Mouse (Mus musculus) inflammation-experienced regulatory T-cells (primary cell): ENCODE measurements around the gene Eln. TPM values are rescaled to one million over a fixed set of nuclear protein-coding genes. Genes with fewer than 3 reads are reported as not detected.

Experiments
- polyA plus RNA-seq, 2 experiments: library from polyadenylated mRNA; unstranded; fragments of 100-300 nt; shearing (Covaris generic); gene quantifications; one replicate each; pipeline ENCODE4 v1.2.1; 2017

Gene Eln
- under 1 TPM; 0.19 to 0.37 TPM for polyA plus RNA-seq

DNA sequence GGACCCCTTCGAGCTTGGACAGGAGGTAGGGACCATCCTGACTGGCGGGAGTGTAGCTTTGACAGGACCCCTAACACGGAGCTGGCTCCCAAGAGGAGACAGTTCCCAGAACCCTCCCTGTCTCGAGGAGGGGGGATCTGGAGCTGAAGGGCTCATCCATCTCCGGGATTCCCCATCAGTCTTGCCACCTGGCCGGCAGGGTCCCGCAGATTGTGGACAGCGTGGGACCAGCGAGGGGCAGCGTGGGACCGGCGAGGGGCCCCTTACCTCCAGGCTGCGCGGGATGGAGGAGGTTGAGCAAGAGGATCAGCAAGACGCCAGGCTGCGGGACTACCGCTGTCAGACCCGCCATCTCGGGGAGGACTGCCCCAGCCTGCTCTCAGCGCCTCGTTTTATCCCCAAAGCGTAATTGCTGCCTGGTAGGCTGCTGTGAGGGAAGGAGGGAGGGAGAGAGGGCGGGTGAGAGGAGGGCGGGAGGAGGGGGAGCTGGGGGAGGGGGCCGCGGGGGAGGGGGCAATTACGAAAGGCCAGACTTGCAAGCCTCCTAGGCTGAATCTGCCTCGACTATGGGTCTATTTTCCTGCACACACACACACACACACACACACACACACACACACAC, at the start of gene Eln:
Gene Eln (minus strand): TSS at position 434 of the 622 bp plus-strand sequence.

DNA sequence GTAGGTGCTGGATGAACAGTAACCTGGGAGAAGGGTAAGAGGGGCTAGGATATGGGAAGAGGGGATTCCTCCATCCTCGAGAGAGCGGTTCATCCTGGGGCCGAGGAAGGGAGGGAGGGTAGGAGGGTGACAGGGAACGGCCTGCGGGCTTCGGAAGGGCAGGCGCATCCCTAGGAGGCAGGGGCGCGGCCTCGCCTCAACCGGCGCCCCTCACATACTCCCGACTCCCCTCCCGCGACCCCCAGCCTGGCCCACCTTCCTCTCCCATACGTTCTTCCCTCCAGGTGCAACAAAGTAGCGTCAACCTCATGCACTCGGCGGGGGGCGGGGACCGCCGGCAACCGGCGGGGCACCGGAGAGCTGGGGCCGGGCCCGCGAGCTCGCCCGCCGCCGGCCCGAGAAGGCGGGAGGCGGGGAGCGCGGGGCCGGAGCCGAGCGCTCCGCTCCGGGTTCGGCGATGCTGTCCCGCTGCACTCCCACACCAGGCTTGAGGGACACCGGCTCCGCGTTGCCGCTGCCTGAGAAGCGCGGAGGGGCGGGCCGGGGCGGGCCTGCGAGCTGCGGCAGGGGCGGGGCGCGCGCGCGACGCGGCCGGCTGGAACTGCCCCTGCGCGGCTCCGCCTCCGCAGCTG, 58.9 kb downstream of the Eln start, which contains the start of gene Limk1:
Gene Limk1 (minus strand): TSS at position 513 of the 632 bp plus-strand sequence.

Other genes starting within 250 kb of the Eln start
- 1 to 10 TPM; 1.7 to 2.4 TPM for gene Clip2, start 194.9 kb downstream of the Eln start, polyA plus RNA-seq
- not detected for gene Syna, start 187.2 kb downstream of the Eln start, polyA plus RNA-seq
- 100 to 1,000 TPM; 159 to 188 TPM for gene Rfc2, start 166.0 kb downstream of the Eln start, polyA plus RNA-seq
- 1 to 10 TPM; 9.0 to 9.7 TPM for gene Lat2, start 132.3 kb downstream of the Eln start, polyA plus RNA-seq
- 100 to 1,000 TPM; 227 to 229 TPM for gene Eif4h, start 107.8 kb downstream of the Eln start, polyA plus RNA-seq
- 10 to 100 TPM; 17.4 to 28.1 TPM for gene Limk1, start 58.7 kb downstream of the Eln start, polyA plus RNA-seq
- not detected for gene Tmem270, start 159.4 kb upstream of the Eln start, polyA plus RNA-seq
- gene Cldn13, start 168.2 kb upstream of the Eln start, polyA plus RNA-seq = not detected
- 10 to 100 TPM in 1 of 2 experiments, 1 to 10 TPM in 1; 8.9 to 11.3 TPM for gene Mettl27, start 185.0 kb upstream of the Eln start, polyA plus RNA-seq
- under 1 TPM in 1 of 2 experiments, not detected in 1; 0.11 TPM for gene Cldn4, start 199.6 kb upstream of the Eln start, polyA plus RNA-seq
- gene Cldn3, start 238.9 kb upstream of the Eln start, polyA plus RNA-seq = 1 to 10 TPM in 1 of 2 experiments, not detected in 1; 1.4 TPM